Mouse (Mus musculus) intestine, postnatal 0 days (tissue): ENCODE results near the gene Commd3. TPM values are rescaled to one million over a fixed set of nuclear protein-coding genes. Genes with fewer than 3 reads are reported as not detected.

Experiments
- ATAC-seq: fragments of 200-750 bp; cut with Nextera tagmentation; 2 replicates; pipeline ENCODE4 v1.8.0; 2017; ENCODE audit warnings: mild to moderate bottlenecking, moderate TSS enrichment, moderate library complexity
- H3K27ac ChIP-seq: fragments of 300-500 bp; sonication (generic); 2 replicates; pipeline ENCODE4 v1.5.1; 2014; ENCODE audit warnings: mild to moderate bottlenecking, low read depth, low read length, moderate library complexity
- H3K27me3 ChIP-seq: fragments of 300-500 bp; sonication (generic); replicated peaks from 2 replicates; pipeline ENCODE4 v1.6.1; 2014; ENCODE audit warnings: low read length, mixed read lengths; ENCODE audit not compliant: control insufficient read depth, insufficient read depth
- H3K36me3 ChIP-seq: fragments of 300-500 bp; sonication (generic); 2 replicates; pipeline ENCODE4 v1.6.1; 2014; ENCODE audit warnings: mild to moderate bottlenecking, moderate library complexity; ENCODE audit not compliant: control insufficient read depth, insufficient read depth
- H3K4me1 ChIP-seq: fragments of 300-500 bp; sonication (generic); replicated peaks from 2 replicates; pipeline ENCODE4 v1.6.1; 2014; ENCODE audit warnings: antibody characterized with exemption, low read length, mixed read lengths; ENCODE audit not compliant: control insufficient read depth, insufficient read depth
- H3K4me2 ChIP-seq: fragments of 300-500 bp; sonication (generic); replicated peaks from 2 replicates; pipeline ENCODE4 v1.6.1; 2014; ENCODE audit warnings: low read depth, mild to moderate bottlenecking, moderate library complexity
- H3K4me3 ChIP-seq: fragments of 300-500 bp; sonication (generic); 2 replicates; pipeline ENCODE4 v1.5.1; 2014; ENCODE audit warnings: low read depth, low read length
- H3K9ac ChIP-seq: fragments of 300-500 bp; sonication (generic); 2 replicates; pipeline ENCODE4 v1.6.1; 2014; ENCODE audit warnings: mild to moderate bottlenecking, low read depth, low read length
- H3K9me3 ChIP-seq: fragments of 300-500 bp; sonication (generic); 2 replicates; pipeline ENCODE4 v1.6.1; 2016; ENCODE audit warnings: mixed run types; ENCODE audit not compliant: control insufficient read depth
- CTCF ChIP-seq: sonication (generic); IDR thresholded peaks from 2 replicates; pipeline ENCODE4 v1.5.1; 2016; ENCODE audit warnings: low read depth, mild to moderate bottlenecking, control low read depth, antibody characterized with exemption, moderate library complexity
- WGBS: fragments of 180-500 bp; shearing (Covaris S2); extraction: QIAGEN DNeasy Blood & Tissue Kit; methylation state at CpG from one replicate; pipeline ENCODE4 v1.1.7; 2014; 5-methylcytosine and 5-hydroxymethylcytosine counted together
- polyA plus RNA-seq: library from polyadenylated mRNA; unstranded; fragments of >200 nt; fragmentation: Nextera tagmentation; extraction: Ambion mirVana; gene quantifications from 2 replicates; pipeline ENCODE4 v1.2.1, GENCODE M21; 2015

Commd3 gene
- polyA plus RNA-seq, 1 experiment from 2014 or later, result 218 TPM

- WGBS, result 3% methylated on average over 11 of the region's 11 CpGs
- H3K4me1 ChIP-seq, result no peaks in the 10 kb centered on the region
- no peaks in the 10 kb centered on the region for H3K36me3 ChIP-seq
- H3K9me3 ChIP-seq, result no peaks in the 10 kb centered on the region
- no peak for ATAC-seq
- no peak for TF ChIP-seq CTCF
- no peak overlapping the region for H3K4me3 ChIP-seq
- no peak overlapping the region for H3K9ac ChIP-seq
- no peak overlapping the region for H3K27ac ChIP-seq
- no peak overlapping the region for H3K4me2 ChIP-seq
- peaks cover 79% of the 10 kb centered on the region for H3K27me3 ChIP-seq
These were observed 27.3 kb downstream of the Commd3 start for GRCm38 (mm10) chr2:18699401-18699990.

- no peak overlapping the region for H3K9ac ChIP-seq
- no peak for ATAC-seq
- TF ChIP-seq CTCF, result no peak
- no peak overlapping the region for H3K27ac ChIP-seq
- no peaks in the 10 kb centered on the region for H3K9me3 ChIP-seq
- no peak overlapping the region for H3K4me3 ChIP-seq
- 0 out of 2 replicates have a peak, but pooled peaks cover 3% of the 10 kb centered on the region for H3K27me3 ChIP-seq
- no peak overlapping the region for H3K4me2 ChIP-seq
- H3K4me1 ChIP-seq, result no peaks in the 10 kb centered on the region
- H3K36me3 ChIP-seq, result no peaks in the 10 kb centered on the region
- 62% methylated on average over 3 of the region's 3 CpGs for WGBS
These were observed 38.2 kb downstream of the Commd3 start for GRCm38 (mm10) chr2:18710356-18710755.

GRCm38 (mm10) chr2:18713071-18713470, 40.9 kb downstream of the Commd3 start:
- Histone ChIP-seq H3K27me3 (no peaks in the 10 kb centered on the region), H3K4me1 (no peaks in the 10 kb centered on the region), H3K36me3 (no peaks in the 10 kb centered on the region), H3K4me2 (no peak overlapping the region), H3K9ac (no peak overlapping the region), H3K9me3 (no peaks in the 10 kb centered on the region), H3K27ac (no peak overlapping the region), H3K4me3 (no peak overlapping the region)
- WGBS, result 74% methylated on average over 2 of the region's 2 CpGs
- no peak for TF ChIP-seq CTCF
- ATAC-seq, result no peak

- Histone ChIP-seq H3K27ac (no peak overlapping the region), H3K36me3 (no peaks in the 10 kb centered on the region), H3K4me2 (no peak overlapping the region), H3K9ac (no peak overlapping the region), H3K4me1 (no peaks in the 10 kb centered on the region), H3K27me3 (no peaks in the 10 kb centered on the region), H3K9me3 (no peaks in the 10 kb centered on the region), H3K4me3 (no peak overlapping the region)
- ATAC-seq, result no peak
- no peak for TF ChIP-seq CTCF
- 71% methylated on average over 3 of the region's 3 CpGs for WGBS
These were observed 42.2 kb downstream of the Commd3 start for GRCm38 (mm10) chr2:18714337-18714736.

GRCm38 (mm10) chr2:18718521-18718920, 46.3 kb downstream of the Commd3 start:
- Histone ChIP-seq H3K36me3 (no peaks in the 10 kb centered on the region), H3K27me3 (no peaks in the 10 kb centered on the region), H3K4me3 (no peak overlapping the region), H3K4me2 (no peak overlapping the region), H3K9ac (no peak overlapping the region), H3K4me1 (no peaks in the 10 kb centered on the region), H3K9me3 (no peaks in the 10 kb centered on the region), H3K27ac (no peak overlapping the region)
- TF ChIP-seq CTCF, result no peak
- 83% methylated on average over 4 of the region's 4 CpGs for WGBS
- no peak for ATAC-seq

GRCm38 (mm10) chr2:18722208-18722830, 50.1 kb downstream of the Commd3 start:
- no peak for ATAC-seq
- 65% methylated on average over 3 of the region's 3 CpGs for WGBS

More at GRCm38 (mm10) chr2:18722208-18722830, 50.1 kb downstream of the Commd3 start:
- H3K9me3 ChIP-seq, result no peaks in the 10 kb centered on the region
- no peak overlapping the region for H3K4me3 ChIP-seq
- no peak for TF ChIP-seq CTCF
- no peaks in the 10 kb centered on the region for H3K4me1 ChIP-seq
- no peak overlapping the region for H3K4me2 ChIP-seq
- H3K36me3 ChIP-seq, result no peaks in the 10 kb centered on the region
- H3K9ac ChIP-seq, result no peak overlapping the region
- no peak overlapping the region for H3K27ac ChIP-seq
- no peaks in the 10 kb centered on the region for H3K27me3 ChIP-seq
